Mouse (Mus musculus) olfactory bulb, adult 2 months (tissue): ENCODE results near the gene Tas1r3.

Source experiments
- CTCF ChIP-seq: fragments of 200-500 bp; IDR thresholded peaks from 2 replicates; pipeline ENCODE4 v1.5.1; 2012; ENCODE audit warnings: low read depth, mild to moderate bottlenecking, low read length, moderate library complexity; ENCODE audit not compliant: insufficient read depth
- POLR2A ChIP-seq: fragments of 200-500 bp; IDR thresholded peaks from 2 replicates; pipeline ENCODE4 v1.6.1; 2012; ENCODE audit warnings: mild to moderate bottlenecking, low read depth, low read length, moderate library complexity; ENCODE audit not compliant: insufficient read depth

- TF ChIP-seq CTCF (no peak), POLR2A (no peak)
Measured at GRCm38 (mm10) chr4:155871404-155871803, 8.2 kb upstream of the Tas1r3 start.
